Mouse (Mus musculus): Measurements from ENCODE around the gene Gpr45. TPM values are rescaled to one million over a fixed set of nuclear protein-coding genes. Genes with fewer than 3 reads are reported as not detected.

Gene Gpr45
- polyA plus RNA-seq, 1 experiment: 13.4 TPM

GRCm38 (mm10) chr1:43072561-43072960, 119.9 kb downstream of the Gpr45 start:
- TF ChIP-seq CTCF (IDR thresholded peaks at IDR 0.05; ENCODE audit: extremely low read depth, insufficient read depth, low read length) (no peak), POLR2A (IDR thresholded peaks at IDR 0.05; ENCODE audit: extremely low read depth, insufficient read depth, low read length) (no peak)
- H3K4me1 ChIP-seq (ENCODE audit: control insufficient read depth, insufficient read depth, low read length): no peaks in the 10 kb centered on the region
- no peak overlapping the region for H3K4me3 ChIP-seq (ENCODE audit: insufficient read depth, low read length)
- H3K27ac ChIP-seq (ENCODE audit: insufficient read depth, low read length): no peak overlapping the region

DNA sequence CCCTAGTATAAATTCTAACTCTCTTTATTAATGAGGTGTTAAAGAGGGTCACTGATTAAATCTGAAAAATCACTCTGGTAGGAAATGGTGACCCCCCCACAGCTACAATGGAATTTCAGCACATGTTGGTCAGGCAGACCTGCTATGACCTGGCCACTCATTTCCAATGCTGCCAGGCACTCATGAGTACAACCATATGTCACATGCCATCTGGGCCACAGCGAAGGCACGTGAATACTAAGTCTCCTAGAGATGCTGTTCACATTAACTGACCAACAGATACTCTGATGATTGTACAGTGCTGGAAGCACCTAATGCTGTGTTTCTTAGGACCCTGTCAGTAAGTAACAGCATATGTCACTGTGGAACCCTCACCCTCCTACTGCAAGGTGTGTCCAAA, 122.1 kb downstream of the Gpr45 start:
- no peak overlapping the region for H3K27ac ChIP-seq (ENCODE audit: insufficient read depth, low read length)
- H3K4me3 ChIP-seq (ENCODE audit: insufficient read depth, low read length): no peak overlapping the region
- TF ChIP-seq POLR2A (IDR thresholded peaks at IDR 0.05; ENCODE audit: extremely low read depth, insufficient read depth, low read length) (no peak), CTCF (IDR thresholded peaks at IDR 0.05; ENCODE audit: extremely low read depth, insufficient read depth, low read length) (no peak)
- no peaks in the 10 kb centered on the region for H3K4me1 ChIP-seq (ENCODE audit: control insufficient read depth, insufficient read depth, low read length)

DNA sequence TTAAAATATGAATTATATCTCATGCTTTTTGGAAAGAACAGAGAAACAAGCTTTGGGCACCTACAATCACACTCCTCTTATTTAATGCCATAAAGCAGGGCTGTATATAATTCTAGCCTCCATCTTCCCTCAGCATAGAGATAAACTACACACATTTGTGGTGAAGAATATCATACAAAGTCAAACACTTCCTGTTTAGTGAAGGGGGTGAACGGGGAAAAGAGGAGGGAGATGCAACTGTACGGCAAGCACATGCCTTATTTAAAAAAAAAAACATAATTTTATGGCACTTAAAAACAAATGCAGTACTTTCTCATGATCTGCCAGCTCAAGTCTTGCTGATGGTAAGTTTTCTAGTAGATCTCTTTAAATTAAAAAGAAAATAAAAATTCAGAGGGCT, 125.5 kb downstream of the Gpr45 start:
- Histone ChIP-seq H3K4me1 (ENCODE audit: control insufficient read depth, insufficient read depth, low read length) (no peaks in the 10 kb centered on the region), H3K27ac (ENCODE audit: insufficient read depth, low read length) (no peak overlapping the region), H3K4me3 (ENCODE audit: insufficient read depth, low read length) (no peak overlapping the region)
- TF ChIP-seq CTCF (IDR thresholded peaks at IDR 0.05; ENCODE audit: extremely low read depth, insufficient read depth, low read length): no peak
- no peak for TF ChIP-seq POLR2A (IDR thresholded peaks at IDR 0.05; ENCODE audit: extremely low read depth, insufficient read depth, low read length)

- no peak for TF ChIP-seq CTCF (IDR thresholded peaks at IDR 0.05; ENCODE audit: extremely low read depth, insufficient read depth, low read length)
- TF ChIP-seq POLR2A (IDR thresholded peaks at IDR 0.05; ENCODE audit: extremely low read depth, insufficient read depth, low read length): no peak
- Histone ChIP-seq H3K4me3 (ENCODE audit: insufficient read depth, low read length) (no peak overlapping the region), H3K4me1 (ENCODE audit: control insufficient read depth, insufficient read depth, low read length) (no peaks in the 10 kb centered on the region), H3K27ac (ENCODE audit: insufficient read depth, low read length) (no peak overlapping the region)
Measured at GRCm38 (mm10) chr1:43082946-43083345, 130.3 kb downstream of the Gpr45 start.

Other genes starting within 250 kb of the Gpr45 start
- gene Mrps9, start 101.6 kb upstream of the Gpr45 start, polyA plus RNA-seq (2012; rRNA removed): 53.3 and 60.8 TPM in 2 replicates
- 37.2 and 37.4 TPM in 2 replicates for gene Tgfbrap1, start 145.8 kb downstream of the Gpr45 start, polyA plus RNA-seq (2012; rRNA removed)
- 21.8 and 23.2 TPM in 2 replicates for gene AI597479, start 145.8 kb downstream of the Gpr45 start, polyA plus RNA-seq (2012; rRNA removed)
- 88.7 and 98.5 TPM in 2 replicates for gene Fhl2, start 244.1 kb downstream of the Gpr45 start, polyA plus RNA-seq (2012; rRNA removed)